Mouse (Mus musculus): ENCODE results near the gene Zmym5.
"Not testable (repeated sequence)": the region's sequence is repeated elsewhere in the genome, so short reads cannot be mapped to it uniquely, and the experiment has no call there.

Gene Zmym5

DNA sequence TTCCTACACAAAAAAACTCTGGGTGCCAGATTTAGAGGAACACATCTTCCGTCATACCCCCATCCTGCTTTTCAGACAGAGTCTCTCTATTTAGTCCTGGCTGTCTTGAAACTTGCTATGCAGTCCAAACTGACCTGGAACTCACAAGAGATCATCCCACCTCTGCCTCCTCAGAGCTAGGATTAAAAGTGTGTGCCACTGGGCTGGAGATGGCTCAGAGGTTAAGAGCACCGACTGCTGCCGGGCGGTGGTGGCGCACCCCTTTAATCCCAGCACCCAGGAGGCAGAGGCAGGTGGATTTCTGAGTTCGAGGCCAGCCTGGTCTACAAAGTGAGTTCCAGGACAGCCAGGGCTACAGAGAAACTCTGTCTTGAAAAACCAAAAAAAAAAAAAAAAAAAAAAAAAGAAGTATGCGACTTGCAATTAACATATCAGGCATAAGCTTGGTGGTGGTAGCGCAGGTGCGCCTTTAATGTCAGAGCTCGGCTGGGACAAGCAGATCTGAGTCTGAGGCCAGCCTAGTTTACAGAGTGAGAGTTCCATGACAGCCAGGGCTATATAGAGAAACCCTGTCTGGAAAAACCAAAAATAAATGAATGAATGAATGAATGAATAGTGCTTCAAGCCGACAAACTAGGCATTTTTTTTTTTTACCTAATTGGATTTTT lies 34.8 kb downstream of the Zmym5 start:
- in situ Hi-C loops (cut with MboI, MseI): no loop called here

DNA sequence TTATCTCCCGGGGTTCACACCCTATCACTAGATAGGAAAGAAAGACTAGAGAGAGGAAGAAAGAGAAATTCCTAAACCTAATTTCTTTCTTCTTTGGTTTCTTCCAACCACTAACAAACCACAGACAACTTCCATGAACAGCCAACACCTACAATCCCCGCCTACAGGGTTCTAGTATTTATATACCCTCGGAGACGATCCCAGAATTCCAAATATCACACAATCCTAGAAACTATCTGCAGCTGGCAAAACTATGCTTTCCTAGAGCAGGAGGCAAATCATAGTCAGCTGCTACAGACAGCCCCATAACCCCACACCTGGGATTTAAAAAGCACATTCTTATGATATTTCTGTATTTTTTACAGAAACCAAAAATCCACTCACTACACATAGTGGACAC lies 36.1 kb downstream of the Zmym5 start:
- in situ Hi-C loops (cut with MboI, MseI): no loop called here

DNA sequence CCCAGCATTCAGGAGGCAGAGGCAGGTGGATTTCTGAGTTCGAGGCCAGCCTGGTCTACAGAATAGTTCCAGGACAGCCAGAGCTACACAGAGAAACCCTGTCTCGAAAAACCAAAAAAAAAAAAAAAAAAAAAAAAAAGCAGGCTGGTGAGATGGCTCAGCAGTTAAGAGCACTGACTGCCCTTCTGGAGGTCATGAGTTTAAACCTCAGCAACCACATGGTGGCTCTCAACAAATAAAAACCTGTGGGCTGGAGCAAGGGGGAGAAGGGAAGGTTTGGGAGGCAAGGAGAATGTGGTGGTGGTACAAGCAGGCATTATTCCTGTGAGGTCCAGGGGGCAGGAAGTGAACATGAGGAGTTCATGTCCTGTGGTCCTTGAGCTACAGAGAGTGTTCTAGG lies 45.1 kb downstream of the Zmym5 start:
- in situ Hi-C loops (cut with MboI, MseI): not testable (repeated sequence)

DNA sequence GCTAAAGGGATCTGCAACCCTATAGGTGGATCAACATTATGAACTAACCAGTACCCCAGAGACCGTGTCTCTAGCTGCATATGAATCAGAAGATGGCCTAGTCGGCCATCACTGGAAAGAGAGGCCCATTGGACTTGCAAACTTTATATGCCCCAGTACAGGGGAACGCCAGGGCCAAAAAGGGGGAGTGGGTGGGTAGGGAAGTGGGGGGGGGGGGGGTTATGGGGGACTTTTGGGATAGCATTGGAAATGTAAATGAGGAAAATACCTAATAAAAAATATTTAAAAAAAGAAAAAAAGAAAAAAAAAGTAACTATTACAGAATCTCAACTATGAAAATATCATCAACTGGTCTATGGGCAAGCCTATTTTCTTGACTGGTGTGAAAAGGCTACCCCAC lies 46.4 kb downstream of the Zmym5 start:
- in situ Hi-C loops (cut with MboI, MseI): not testable (repeated sequence)

DNA sequence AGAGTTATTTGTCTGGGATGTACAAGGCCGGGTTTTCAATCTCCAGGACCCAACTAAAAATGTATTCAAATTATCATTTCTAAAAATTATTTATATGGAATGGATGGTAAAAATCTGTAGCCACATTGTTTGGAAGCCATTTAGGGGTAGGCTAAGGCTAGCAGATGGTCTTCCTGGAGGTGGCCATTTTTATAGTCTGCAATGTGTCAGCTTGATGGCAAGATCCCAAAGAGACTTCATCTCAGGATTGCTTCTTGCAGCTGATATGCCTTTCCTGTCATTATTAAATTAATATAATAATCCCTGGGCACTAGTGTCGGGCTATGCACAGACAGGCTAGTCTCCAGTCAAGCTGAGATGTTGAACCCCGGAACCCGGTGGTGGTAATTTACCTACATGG lies 60.2 kb downstream of the Zmym5 start:
- in situ Hi-C loops (cut with MboI, MseI): loop anchor here in 1 of 2 experiments (5.0 kb wide), 1 partner anchor 64 kb away; no protein-coding TSS in a partner anchor

Data from T-helper 17 cell (primary cell).